Mouse (Mus musculus) ES-Bruce4 (cell line): ENCODE data around the gene Cryaa. TPM values are rescaled to one million over a fixed set of nuclear protein-coding genes. Genes with fewer than 3 reads are reported as not detected.

Experiments
- H3K27ac ChIP-seq: 2 replicates; pipeline ENCODE4 v1.5.1; 2012; ENCODE audit warnings: low read length, inconsistent platforms; ENCODE audit not compliant: insufficient read depth
- H3K27me3 ChIP-seq: 2 replicates; pipeline ENCODE4 v1.6.1; 2012; ENCODE audit warnings: mild to moderate bottlenecking, low read length, inconsistent platforms; ENCODE audit not compliant: control insufficient read depth, poor library complexity, insufficient read depth, severe bottlenecking
- H3K36me3 ChIP-seq: 2 replicates; pipeline ENCODE4 v1.6.1; 2012; ENCODE audit warnings: inconsistent platforms, mild to moderate bottlenecking, low read length, moderate library complexity; ENCODE audit not compliant: control insufficient read depth, poor library complexity, insufficient read depth, severe bottlenecking
- H3K4me1 ChIP-seq: one replicate; pipeline ENCODE4 v1.8.1; 2011; ENCODE audit warnings: low read length; ENCODE audit not compliant: control insufficient read depth, insufficient read depth
- H3K4me3 ChIP-seq: 2 replicates; pipeline ENCODE4 v1.5.1; 2011; ENCODE audit warnings: low read depth, mild to moderate bottlenecking, low read length
- H3K9ac ChIP-seq: 2 replicates; pipeline ENCODE4 v1.6.1; 2012; ENCODE audit warnings: low read depth, mild to moderate bottlenecking, inconsistent platforms; ENCODE audit not compliant: poor library complexity, severe bottlenecking
- H3K9me3 ChIP-seq: replicated peaks from 2 replicates; pipeline ENCODE4 v1.6.1; 2012; ENCODE audit warnings: mild to moderate bottlenecking, low read length, inconsistent platforms; ENCODE audit not compliant: control insufficient read depth, poor library complexity, insufficient read depth, severe bottlenecking
- CTCF ChIP-seq: IDR thresholded peaks from one replicate; pipeline ENCODE4 v1.8.1; 2011; ENCODE audit warnings: low read depth, low read length
- EP300 ChIP-seq: IDR thresholded peaks from 2 replicates; pipeline ENCODE4 v1.6.1; 2011; ENCODE audit warnings: low read depth, low read length; ENCODE audit not compliant: insufficient read depth
- POLR2A ChIP-seq: IDR thresholded peaks from one replicate; pipeline ENCODE4 v1.8.1; 2011; ENCODE audit warnings: low read length; ENCODE audit not compliant: insufficient read depth
- polyA plus RNA-seq: library from polyadenylated mRNA; stranded (reverse); fragments of >200 nt; gene quantifications from 2 replicates; pipeline ENCODE4 v1.2.4, GENCODE M21; 2011; ENCODE audit warnings: low read depth; ENCODE audit not compliant: missing spikeins, insufficient read depth, insufficient read length

Cryaa gene
- polyA plus RNA-seq, 1 experiment: not detected

- H3K27ac ChIP-seq: no peak overlapping the region
- H3K9ac ChIP-seq: peak overlapping the region; percentile 20
- TF ChIP-seq POLR2A (no peak), CTCF (no peak), EP300 (no peak)
Measured at GRCm38 (mm10) chr17:31636277-31636941, 41.2 kb upstream of the Cryaa start.

GRCm38 (mm10) chr17:31636942-31637811 lies 40.4 kb upstream of the Cryaa start, which contains the start of gene Cbs:
Gene Cbs (minus strand): TSS chr17:31637238.
- Histone ChIP-seq H3K27me3 (no peaks in the 10 kb centered on the region), H3K36me3 (no peaks in the 10 kb centered on the region), H3K27ac (no peak within 1 kb of the TSS), H3K9ac (peak within 1 kb of the TSS; percentile 20), H3K4me1 (no peaks in the 10 kb centered on the region), H3K9me3 (no peaks in the 10 kb centered on the region), H3K4me3 (peak within 1 kb of the TSS; percentile 80)
- TF ChIP-seq EP300: no peak
- no peak for TF ChIP-seq POLR2A
- no peak for TF ChIP-seq CTCF

More at GRCm38 (mm10) chr17:31636277-31636941, 41.2 kb upstream of the Cryaa start:
- Histone ChIP-seq H3K9me3 (no peaks in the 10 kb centered on the region), H3K4me1 (no peaks in the 10 kb centered on the region), H3K36me3 (no peaks in the 10 kb centered on the region), H3K4me3 (peak overlapping the region; percentile 80), H3K27me3 (no peaks in the 10 kb centered on the region)

DNA sequence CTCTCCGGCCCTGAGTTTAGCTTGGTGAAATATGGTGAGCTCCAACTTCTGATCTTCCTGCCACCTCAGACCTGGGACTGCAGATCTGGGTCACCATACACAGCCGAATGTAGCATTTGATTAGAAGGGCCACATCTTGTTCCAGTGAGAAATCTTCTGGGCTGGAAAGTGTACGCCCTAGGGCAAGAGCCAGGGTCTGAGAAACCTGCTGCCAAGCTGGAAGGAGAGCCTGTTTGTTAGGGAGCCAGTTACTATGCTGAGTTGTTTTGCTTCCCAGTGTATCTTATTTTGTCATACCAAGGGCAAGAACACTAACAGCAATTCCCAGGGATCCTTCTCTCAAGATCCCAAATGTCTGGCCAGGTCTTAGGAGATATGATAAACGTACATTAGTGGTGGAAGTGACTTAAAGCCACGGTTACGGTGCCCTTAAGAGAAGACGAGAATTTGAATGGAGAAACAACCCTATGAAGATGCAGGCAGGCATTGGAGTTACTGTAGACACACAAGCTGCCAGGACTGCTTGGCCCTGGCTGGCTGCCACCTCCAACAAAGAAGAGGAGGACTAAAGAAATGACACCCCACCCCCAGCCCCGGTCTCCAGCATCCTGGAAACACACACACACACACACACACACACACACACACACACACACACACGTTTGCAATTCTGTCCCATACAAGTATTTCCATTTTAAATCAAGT lies 39.6 kb upstream of the Cryaa start:
- Histone ChIP-seq H3K27me3 (no peaks in the 10 kb centered on the region), H3K4me3 (no peak overlapping the region), H3K9me3 (no peaks in the 10 kb centered on the region), H3K36me3 (no peaks in the 10 kb centered on the region), H3K4me1 (no peaks in the 10 kb centered on the region), H3K9ac (no peak overlapping the region), H3K27ac (no peak overlapping the region)
- TF ChIP-seq EP300 (no peak), CTCF (no peak), POLR2A (no peak)

- Histone ChIP-seq H3K27me3 (no peaks in the 10 kb centered on the region), H3K27ac (no peak overlapping the region), H3K9ac (no peak overlapping the region), H3K4me3 (no peak overlapping the region), H3K36me3 (no peaks in the 10 kb centered on the region), H3K9me3 (no peaks in the 10 kb centered on the region), H3K4me1 (no peaks in the 10 kb centered on the region)
- TF ChIP-seq CTCF (no peak), POLR2A (no peak), EP300 (no peak)
Measured at GRCm38 (mm10) chr17:31639651-31640050, 38.0 kb upstream of the Cryaa start.

- H3K9ac ChIP-seq: no peak overlapping the region
- H3K27ac ChIP-seq: no peak overlapping the region
- no peak for TF ChIP-seq POLR2A
- peak; percentile 6 for TF ChIP-seq CTCF
- no peaks in the 10 kb centered on the region for H3K9me3 ChIP-seq
- H3K36me3 ChIP-seq: peaks cover 2% of the 10 kb centered on the region
- no peak overlapping the region for H3K4me3 ChIP-seq
- no peaks in the 10 kb centered on the region for H3K4me1 ChIP-seq
- H3K27me3 ChIP-seq: no peaks in the 10 kb centered on the region
Measured at GRCm38 (mm10) chr17:31642331-31642730, 35.3 kb upstream of the Cryaa start.
